Mouse (Mus musculus) ES-Bruce4 (cell line): ENCODE results near the gene Cntnap5c. TPM values are rescaled to one million over a fixed set of nuclear protein-coding genes. Genes with fewer than 3 reads are reported as not detected.

Experiments
- H3K27ac ChIP-seq: 2 replicates; pipeline ENCODE4 v1.5.1; 2012; ENCODE audit warnings: low read length, inconsistent platforms; ENCODE audit not compliant: insufficient read depth
- H3K27me3 ChIP-seq: 2 replicates; pipeline ENCODE4 v1.6.1; 2012; ENCODE audit warnings: mild to moderate bottlenecking, low read length, inconsistent platforms; ENCODE audit not compliant: control insufficient read depth, poor library complexity, insufficient read depth, severe bottlenecking
- H3K36me3 ChIP-seq: 2 replicates; pipeline ENCODE4 v1.6.1; 2012; ENCODE audit warnings: inconsistent platforms, mild to moderate bottlenecking, low read length, moderate library complexity; ENCODE audit not compliant: control insufficient read depth, poor library complexity, insufficient read depth, severe bottlenecking
- H3K4me1 ChIP-seq: one replicate; pipeline ENCODE4 v1.8.1; 2011; ENCODE audit warnings: low read length; ENCODE audit not compliant: control insufficient read depth, insufficient read depth
- H3K4me3 ChIP-seq: 2 replicates; pipeline ENCODE4 v1.5.1; 2011; ENCODE audit warnings: low read depth, mild to moderate bottlenecking, low read length
- H3K9ac ChIP-seq: 2 replicates; pipeline ENCODE4 v1.6.1; 2012; ENCODE audit warnings: low read depth, mild to moderate bottlenecking, inconsistent platforms; ENCODE audit not compliant: poor library complexity, severe bottlenecking
- H3K9me3 ChIP-seq: replicated peaks from 2 replicates; pipeline ENCODE4 v1.6.1; 2012; ENCODE audit warnings: mild to moderate bottlenecking, low read length, inconsistent platforms; ENCODE audit not compliant: control insufficient read depth, poor library complexity, insufficient read depth, severe bottlenecking
- CTCF ChIP-seq: IDR thresholded peaks from one replicate; pipeline ENCODE4 v1.8.1; 2011; ENCODE audit warnings: low read depth, low read length
- EP300 ChIP-seq: IDR thresholded peaks from 2 replicates; pipeline ENCODE4 v1.6.1; 2011; ENCODE audit warnings: low read depth, low read length; ENCODE audit not compliant: insufficient read depth
- POLR2A ChIP-seq: IDR thresholded peaks from one replicate; pipeline ENCODE4 v1.8.1; 2011; ENCODE audit warnings: low read length; ENCODE audit not compliant: insufficient read depth
- polyA plus RNA-seq: library from polyadenylated mRNA; stranded (reverse); fragments of >200 nt; gene quantifications from 2 replicates; pipeline ENCODE4 v1.2.4, GENCODE M21; 2011; ENCODE audit warnings: low read depth; ENCODE audit not compliant: missing spikeins, insufficient read depth, insufficient read length

Cntnap5c gene
- not detected in 2 replicates for polyA plus RNA-seq

DNA sequence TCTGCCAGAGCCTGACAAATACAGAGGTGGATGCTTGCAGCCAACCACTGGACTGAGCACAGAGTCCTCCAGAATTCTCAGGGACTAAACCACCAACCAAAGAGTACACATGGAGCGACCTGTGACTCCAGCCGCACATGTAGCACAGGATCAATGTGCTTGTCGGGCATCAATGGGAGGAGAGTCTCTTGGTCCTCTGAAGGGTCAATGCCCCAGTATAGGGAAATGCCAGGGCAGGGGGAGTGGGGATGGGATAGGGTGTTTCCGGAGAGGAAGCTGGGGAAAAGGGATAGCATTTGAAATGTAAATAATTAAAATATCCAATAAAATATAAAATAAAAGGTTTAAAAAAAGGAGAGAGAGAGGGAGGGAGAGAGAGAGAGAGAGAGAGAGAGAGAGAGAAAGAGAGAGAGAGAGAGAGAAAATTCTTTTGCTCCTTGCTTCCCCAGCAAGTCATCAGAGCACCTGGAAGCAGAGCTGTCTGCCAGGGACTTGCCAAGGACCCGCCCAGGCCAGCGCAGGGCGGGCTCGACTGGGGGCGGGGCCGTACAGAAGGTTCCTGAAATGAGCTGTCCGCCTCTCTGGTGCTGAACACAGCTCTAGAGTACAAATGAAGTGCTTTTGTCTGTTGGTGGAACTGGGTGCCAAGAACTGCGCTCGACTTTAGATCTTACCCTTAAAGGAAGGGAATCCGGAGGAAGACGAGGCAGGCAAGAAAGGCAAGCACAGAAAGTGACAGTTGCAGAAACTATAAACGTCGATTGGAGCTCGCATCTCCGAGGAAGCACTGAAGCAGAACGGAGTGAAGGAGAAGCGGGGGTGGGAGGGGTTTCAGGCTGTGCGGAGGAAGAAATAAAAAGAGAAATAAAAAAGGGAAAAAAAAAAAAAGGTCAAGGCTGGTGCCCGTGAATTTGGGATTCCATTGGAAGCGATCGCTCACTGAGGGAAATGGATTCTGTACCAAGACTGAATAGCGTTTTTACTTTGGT lies at the start of gene Cntnap5c:
TSS of gene Cntnap5c (plus strand) at position 949 of the 989 bp plus-strand sequence.
- Histone ChIP-seq H3K36me3 (no peaks in the 10 kb centered on the region), H3K9me3 (no peaks in the 10 kb centered on the region), H3K4me1 (no peaks in the 10 kb centered on the region), H3K9ac (no peak within 1 kb of the TSS), H3K4me3 (no peak within 1 kb of the TSS), H3K27me3 (no peaks in the 10 kb centered on the region), H3K27ac (no peak within 1 kb of the TSS)
- no peak for TF ChIP-seq CTCF
- no peak for TF ChIP-seq POLR2A
- no peak for TF ChIP-seq EP300

DNA sequence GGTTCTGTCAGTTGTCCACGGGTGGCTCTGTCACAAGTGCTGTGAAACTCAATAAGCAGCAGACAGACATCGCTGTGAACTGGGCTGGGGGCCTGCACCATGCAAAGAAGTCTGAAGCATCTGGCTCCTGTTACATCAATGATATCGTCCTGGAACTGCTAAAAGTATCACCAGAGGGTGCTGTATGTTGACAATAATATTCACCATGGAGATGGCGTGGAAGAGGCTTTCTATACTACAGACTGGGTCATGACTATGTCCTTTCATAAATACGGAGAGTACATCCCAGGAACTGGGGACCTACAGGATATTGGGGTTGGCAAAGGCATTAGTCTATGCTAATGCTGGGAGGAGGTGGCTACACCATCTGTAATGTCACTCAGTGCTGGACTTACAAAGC lies 27.3 kb upstream of the Cntnap5c start, which contains the start of gene Gm21834:
TSS of gene Gm21834 (minus strand) at position 101 of the 400 bp plus-strand sequence.
- H3K9ac ChIP-seq, result no peak within 1 kb of the TSS
- peaks cover 12% of the 10 kb centered on the region for H3K9me3 ChIP-seq
- no peak within 1 kb of the TSS for H3K27ac ChIP-seq
- no peaks in the 10 kb centered on the region for H3K4me1 ChIP-seq
- no peak within 1 kb of the TSS for H3K4me3 ChIP-seq
- H3K27me3 ChIP-seq, result no peaks in the 10 kb centered on the region
- H3K36me3 ChIP-seq, result no peaks in the 10 kb centered on the region; the same call in 1 of the 2 replicates
- no peak for TF ChIP-seq EP300
- no peak for TF ChIP-seq CTCF
- no peak for TF ChIP-seq POLR2A

DNA sequence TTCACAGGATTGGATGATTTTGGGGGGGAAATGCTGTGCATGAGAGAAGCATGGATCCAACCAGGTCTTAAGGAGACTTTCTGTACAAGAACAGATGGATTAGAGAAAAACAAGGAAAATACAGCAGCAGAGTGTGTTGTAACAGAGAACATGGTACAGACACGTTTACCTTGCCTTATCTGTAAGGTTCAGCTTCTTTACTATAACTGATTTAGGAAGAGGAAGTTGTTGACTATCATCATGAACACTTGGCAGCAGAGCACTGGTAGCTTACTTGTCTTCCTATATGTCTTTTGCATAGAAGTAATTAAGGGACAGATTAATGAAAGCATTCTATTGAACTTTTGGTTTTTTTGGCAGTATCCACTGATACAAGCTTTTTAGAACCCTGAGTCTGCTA lies 11.3 kb upstream of the Cntnap5c start:
- no peak for TF ChIP-seq POLR2A
- no peak for TF ChIP-seq EP300
- no peak for TF ChIP-seq CTCF
- no peak overlapping the region for H3K4me3 ChIP-seq
- no peak overlapping the region for H3K27ac ChIP-seq
- no peaks in the 10 kb centered on the region for H3K27me3 ChIP-seq
- H3K9ac ChIP-seq, result no peak overlapping the region
- no peaks in the 10 kb centered on the region for H3K4me1 ChIP-seq
- H3K36me3 ChIP-seq, result no peaks in the 10 kb centered on the region
- no peaks in the 10 kb centered on the region for H3K9me3 ChIP-seq

GRCm38 (mm10) chr17:57767306-57767705 lies 2.1 kb upstream of the Cntnap5c start:
- TF ChIP-seq EP300 (no peak), POLR2A (no peak), CTCF (no peak)
- no peaks in the 10 kb centered on the region for H3K9me3 ChIP-seq
- H3K4me1 ChIP-seq, result no peaks in the 10 kb centered on the region
- H3K27ac ChIP-seq, result no peak overlapping the region
- no peaks in the 10 kb centered on the region for H3K27me3 ChIP-seq
- no peak overlapping the region for H3K9ac ChIP-seq
- H3K36me3 ChIP-seq, result no peaks in the 10 kb centered on the region
- H3K4me3 ChIP-seq, result no peak overlapping the region

GRCm38 (mm10) chr17:57770904-57771303 lies 1.5 kb downstream of the Cntnap5c start:
- Histone ChIP-seq H3K27me3 (no peaks in the 10 kb centered on the region), H3K4me3 (no peak overlapping the region), H3K36me3 (no peaks in the 10 kb centered on the region), H3K4me1 (no peaks in the 10 kb centered on the region), H3K27ac (no peak overlapping the region), H3K9ac (no peak overlapping the region), H3K9me3 (no peaks in the 10 kb centered on the region)
- TF ChIP-seq CTCF (no peak), EP300 (no peak), POLR2A (no peak)

DNA sequence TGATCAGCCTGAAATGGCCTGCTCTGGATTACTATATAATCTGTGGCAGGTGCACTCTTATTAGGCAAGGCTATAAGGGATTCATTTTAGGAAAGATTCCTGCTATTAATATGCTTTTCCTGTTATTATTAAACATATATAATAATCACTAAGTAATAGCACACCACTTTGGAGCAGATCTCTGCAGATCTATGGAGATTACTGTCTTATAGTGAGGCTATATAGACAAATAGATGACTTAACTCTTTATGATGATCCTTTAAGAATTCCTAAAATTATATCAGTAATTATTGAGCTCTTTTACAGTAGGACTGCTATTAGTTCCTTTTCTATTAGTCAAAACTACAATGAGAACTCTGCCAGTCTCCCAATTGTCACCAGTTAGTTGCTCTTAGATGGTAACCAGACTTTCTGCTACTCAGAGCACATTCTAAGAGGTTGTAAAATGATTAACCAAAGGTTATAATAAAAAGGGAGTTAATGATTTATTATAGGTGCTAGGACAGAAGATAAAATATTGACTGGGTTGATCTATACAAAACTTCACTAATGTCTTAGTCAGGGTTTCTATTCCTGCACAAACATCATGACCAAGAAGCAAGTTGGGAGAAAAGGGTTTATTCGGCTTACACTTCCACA lies 18.9 kb downstream of the Cntnap5c start:
- Histone ChIP-seq H3K27me3 (no peaks in the 10 kb centered on the region), H3K4me1 (no peaks in the 10 kb centered on the region), H3K9ac (no peak overlapping the region), H3K9me3 (no peaks in the 10 kb centered on the region), H3K27ac (no peak overlapping the region), H3K36me3 (no peaks in the 10 kb centered on the region), H3K4me3 (no peak overlapping the region)
- TF ChIP-seq CTCF (no peak), POLR2A (no peak), EP300 (no peak)
